Mouse (Mus musculus) right cerebral cortex, postnatal 14 days (tissue): ENCODE results near the gene Gm29582.
"Not testable (repeated sequence)": the region's sequence is repeated elsewhere in the genome, so short reads cannot be mapped to it uniquely, and the experiment has no call there.

Source experiments
- DNase-seq: peaks from one replicate; pipeline ENCODE4 v3.0.0; 2022

The Gm29582 gene

GRCm38 (mm10) chrY:30738461-30738860 lies at the start of gene Gm29582:
TSS of gene Gm29582 (minus strand) at chrY:30738561.
- not testable (repeated sequence) for DNase-seq
